Mouse (Mus musculus) right cerebral cortex, postnatal 14 days (tissue): ENCODE results near the gene Srsf7.
"Not testable (repeated sequence)": the region's sequence is repeated elsewhere in the genome, so short reads cannot be mapped to it uniquely, and the experiment has no call there.

Source experiments
- DNase-seq: peaks from one replicate; pipeline ENCODE4 v3.0.0; 2022

The Srsf7 gene

DNA sequence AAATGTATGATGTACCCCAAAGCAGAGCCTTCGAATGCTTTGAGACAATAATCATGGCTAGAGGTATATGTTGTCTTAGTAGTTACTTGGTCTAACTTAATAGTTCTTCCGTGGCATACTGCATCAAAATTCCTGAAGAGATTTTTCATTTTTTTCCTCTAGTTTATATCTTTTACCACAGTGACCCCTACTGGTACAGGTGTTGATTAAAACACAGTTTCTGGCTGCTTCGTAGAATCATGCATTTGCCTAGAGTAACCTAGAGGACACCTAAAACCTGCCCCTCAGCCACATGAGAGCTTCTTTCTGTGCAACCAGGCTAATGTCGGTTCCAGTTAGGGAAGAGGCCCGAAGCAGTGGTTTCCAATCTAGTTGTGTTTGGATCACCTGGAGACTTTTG, 14.0 kb downstream of the Srsf7 start:
- DNase-seq: no peak

DNA sequence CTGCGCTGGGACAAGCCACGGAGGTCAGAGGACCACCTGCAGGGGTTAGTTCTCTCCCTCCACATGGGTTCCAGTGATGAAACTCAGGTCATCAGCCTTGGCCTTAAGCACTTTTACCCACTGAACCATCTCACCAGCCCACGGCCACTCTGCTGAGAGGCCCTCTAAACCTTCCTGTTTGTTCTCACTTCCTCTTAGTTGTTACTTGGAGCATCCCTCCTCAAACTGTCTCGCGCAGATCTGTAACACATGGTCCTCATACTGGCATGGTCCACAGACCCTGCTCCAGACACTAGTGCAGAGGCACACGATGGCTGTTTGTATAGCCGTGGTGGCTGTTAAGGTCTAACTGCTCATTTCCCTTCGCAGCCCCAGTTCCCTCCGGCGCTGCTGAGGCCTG, 23.5 kb downstream of the Srsf7 start:
- DNase-seq: no peak

DNA sequence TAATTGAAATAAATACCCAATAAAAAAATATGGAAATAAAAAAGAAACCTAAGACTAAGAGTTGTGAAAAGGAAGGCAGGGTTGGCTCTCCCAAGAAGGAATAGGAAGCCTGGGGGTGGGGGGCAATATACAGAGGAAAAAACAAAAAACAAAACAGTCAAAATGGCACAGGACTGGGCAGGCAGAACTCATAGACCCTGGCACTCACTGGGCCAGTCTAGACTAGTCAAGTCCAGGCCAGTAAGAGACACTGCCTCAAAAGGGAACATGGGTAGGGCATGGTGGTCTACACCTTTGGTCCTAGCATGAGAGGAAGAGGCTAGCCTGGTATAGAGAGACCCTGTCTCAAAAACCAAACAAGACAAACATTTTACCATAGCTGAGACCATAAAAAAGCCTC, 26.6 kb downstream of the Srsf7 start:
- no peak for DNase-seq

DNA sequence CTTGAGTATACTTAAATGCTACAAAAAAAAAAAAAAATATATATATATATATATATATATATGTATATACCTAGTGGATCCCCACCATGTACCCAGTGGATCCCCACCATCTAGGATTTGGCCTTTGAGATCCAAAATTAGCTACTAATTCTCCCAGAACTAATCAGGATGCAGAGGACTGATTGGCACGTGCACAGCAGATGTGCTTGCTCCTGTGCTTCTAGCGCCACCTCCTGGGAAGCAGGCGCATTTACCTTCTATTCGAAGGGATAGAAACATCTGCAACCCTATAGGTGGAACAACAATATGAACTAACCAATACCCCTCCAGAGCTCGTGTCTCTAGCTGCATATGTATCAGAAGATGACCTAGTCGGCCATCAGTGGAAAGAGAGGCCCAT, 27.1 kb downstream of the Srsf7 start:
- DNase-seq: peak; percentile 70

DNA sequence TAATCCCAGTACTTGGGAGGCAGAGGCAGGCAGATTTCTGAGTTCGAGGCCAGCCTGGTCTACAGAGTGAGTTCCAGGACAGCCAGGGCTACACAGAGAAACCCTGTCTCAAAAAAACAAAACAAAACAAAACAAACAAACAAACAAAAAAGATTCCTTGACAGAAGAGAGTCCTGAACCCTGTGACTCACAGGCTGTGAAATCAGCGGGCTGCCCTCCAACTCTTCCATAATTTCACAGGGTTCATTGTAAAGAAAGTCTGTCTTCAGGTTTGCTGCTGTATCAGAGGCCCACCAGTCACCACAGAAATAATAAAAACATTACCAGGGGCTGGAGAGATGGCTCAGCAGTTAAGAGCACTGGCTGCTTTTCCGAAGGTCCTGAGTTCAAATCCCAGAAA, 28.3 kb downstream of the Srsf7 start:
- not testable (repeated sequence) for DNase-seq

DNA sequence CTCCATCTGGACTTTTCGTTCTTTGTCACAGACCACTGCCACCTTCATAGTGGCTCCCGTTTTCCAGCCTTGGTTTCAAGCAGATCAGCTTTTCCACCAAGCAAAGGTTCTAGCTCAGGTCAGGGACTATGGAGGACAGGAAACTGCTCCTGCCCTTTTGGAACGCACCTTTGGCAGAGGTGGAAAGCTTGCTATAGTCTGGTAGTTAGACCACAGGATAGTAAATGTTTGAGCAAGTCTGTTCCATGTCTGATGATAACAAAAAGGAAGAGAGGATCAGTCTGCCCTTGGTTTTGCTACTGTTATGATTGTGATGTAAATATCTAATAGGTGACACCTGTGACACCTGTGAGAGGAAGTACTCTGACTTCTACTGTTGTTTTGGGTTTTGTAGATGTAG, 31.1 kb downstream of the Srsf7 start:
- DNase-seq: no peak

DNA sequence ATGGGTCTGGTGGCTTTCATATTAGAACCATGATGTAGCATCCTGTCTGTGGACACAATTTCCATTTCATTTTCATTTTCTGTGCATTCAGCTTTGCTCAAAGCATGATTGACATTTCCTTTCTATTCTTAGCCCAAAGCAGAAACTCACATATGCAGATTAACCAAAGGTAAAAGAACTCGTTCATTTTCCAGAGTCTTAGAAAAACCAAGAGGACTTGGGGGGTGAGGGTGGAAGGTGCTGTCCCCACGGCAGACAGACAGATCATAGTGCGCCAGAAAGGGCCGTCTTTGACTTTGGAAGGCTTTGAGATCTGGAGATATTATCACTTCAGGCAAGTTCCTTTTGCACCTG, 31.7 kb downstream of the Srsf7 start:
- no peak for DNase-seq

DNA sequence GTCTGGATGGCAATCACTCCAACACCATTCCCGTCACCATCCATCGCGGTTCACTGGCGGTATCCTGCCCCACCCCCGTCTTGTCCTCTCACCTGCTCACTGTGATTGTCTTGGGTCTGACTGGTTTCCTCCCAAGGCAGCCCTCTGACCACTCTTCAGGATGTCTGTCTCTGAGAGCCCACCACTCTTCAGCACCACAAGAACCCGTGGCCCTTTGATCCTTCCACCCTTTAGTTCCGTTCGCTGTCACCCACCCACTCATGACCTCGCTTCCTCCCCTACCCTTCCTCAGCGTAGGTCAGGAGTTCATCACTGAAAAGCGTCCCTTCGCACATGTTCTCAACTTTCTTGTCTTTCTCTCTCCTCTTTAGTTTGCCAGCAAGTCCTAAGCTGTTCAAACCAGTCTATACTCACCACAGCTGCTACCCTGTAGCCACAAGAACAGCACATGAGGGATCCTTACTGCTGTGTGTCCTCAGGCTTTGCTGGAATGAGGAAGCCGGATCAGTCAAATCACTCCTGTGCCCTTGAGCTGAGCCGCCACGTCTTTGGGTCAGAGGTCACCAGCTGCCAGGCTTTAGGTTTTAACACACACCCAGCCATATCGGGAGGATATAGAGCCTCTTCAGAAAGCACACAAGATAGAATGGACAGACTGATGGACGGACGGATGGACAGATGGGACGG, 32.3 kb downstream of the Srsf7 start:
- DNase-seq: no peak

DNA sequence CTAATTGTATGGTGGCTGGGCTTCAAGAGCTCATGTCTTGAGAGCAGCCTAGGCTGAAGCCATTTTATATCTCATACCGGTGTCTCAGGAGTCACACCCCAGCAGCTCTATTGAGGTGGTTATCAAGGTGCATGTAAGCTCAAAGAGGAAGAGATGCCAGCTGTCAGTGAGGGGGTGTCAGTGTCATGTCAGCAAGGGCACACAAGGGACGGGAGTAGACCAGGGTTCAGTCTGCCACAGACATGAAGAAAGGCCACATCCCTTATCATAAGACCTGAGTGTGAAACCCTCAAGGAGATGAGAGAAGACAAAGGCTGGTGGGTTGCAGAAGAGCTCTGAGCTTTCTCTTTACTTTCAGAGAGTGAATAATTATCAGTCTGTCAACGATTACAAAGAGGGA, 33.0 kb downstream of the Srsf7 start:
- no peak for DNase-seq

DNA sequence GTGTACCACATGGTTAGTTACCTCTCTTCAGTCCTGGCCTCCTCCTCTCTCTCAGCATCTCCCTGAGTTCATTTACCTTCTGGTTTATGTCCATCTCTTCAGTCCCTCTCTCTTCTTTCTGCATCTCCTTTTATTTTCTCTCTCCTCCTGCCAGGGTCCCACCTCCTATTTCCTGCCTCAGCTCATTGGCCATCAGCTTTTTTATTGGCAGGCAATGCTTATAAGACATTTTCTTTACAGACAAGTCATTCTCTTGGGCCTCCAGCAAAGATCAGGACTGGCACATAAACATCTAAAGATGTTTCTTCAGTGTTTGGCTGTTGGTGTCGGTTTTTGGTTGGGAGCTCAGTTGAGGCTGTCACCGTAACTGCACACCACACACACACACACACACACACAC, 33.4 kb downstream of the Srsf7 start:
- DNase-seq: no peak

DNA sequence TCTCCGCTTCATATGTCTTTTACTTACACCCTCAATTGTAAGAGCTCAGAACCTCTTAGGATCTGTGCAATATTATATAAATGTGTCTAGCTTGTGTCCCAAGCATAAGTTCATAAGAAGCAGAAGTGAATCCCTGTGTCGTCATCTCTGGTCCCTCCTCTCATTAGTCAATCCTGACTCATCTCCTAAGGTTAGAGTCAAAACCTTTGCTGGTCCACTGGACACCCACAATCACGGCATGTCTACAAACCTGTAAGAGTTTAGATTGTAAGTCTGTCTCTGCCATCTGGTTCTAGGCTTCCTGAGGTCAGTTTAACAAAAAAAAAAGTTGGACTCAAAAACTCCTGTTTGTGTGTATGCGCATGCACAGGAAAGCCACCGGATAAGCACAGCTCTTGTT, 34.3 kb downstream of the Srsf7 start:
- no peak for DNase-seq

DNA sequence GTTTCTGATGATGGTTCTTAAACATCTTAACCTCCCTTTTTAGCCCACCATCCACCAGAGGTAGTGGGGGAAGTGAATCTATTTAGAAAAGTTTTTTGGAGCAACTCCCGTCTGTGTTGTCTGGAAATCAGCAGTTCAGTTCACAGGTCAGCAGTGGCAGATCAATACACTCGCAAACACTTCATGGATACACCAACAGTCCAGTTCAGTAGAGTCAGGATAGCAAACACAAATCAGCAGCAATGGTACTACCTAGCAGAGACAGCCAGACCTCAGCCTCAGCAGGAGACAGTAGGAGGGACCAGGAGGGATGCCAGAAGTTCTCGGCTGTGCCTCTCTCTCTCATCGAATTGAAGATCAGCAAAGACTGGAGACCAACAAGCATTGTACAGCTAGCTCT, 35.2 kb downstream of the Srsf7 start:
- DNase-seq: no peak

DNA sequence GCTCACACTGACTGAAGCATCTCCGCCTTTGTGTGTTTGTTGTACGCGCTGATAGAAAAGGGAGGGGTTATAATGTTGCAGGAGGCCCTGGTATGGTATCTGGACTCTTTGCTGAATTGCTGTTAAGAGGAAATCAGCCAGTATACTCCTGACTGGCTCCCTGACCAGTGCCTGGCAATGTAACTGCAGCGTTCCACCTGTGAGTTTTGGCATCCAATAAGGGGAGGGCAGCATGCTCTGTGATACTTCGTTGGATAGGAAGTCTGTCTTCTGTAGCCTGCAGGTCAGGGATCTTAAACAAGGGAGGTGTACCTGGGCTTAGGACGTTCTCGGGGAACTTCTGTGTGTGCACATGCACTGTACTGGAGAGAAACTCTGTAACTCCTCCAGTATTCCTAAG, 36.2 kb downstream of the Srsf7 start:
- no peak for DNase-seq

DNA sequence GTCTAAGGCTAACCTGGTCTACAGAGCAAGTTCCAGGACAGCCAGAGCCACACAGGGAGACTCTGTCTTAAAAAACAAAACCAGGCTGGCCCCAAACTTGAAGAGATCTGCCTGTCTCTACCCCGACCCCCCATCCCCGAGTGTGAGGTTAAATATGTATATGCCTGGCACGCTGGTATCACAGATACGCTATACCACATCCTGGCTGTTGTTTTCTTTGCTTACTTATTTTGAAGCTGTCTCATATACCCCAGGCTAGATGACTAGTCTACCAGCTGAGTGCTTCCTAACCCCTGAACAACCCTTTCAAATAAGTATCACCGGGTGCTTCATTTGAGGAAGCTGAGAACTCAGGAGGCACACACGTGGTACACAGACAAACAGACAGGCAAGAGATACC, 37.3 kb downstream of the Srsf7 start:
- DNase-seq: no peak

DNA sequence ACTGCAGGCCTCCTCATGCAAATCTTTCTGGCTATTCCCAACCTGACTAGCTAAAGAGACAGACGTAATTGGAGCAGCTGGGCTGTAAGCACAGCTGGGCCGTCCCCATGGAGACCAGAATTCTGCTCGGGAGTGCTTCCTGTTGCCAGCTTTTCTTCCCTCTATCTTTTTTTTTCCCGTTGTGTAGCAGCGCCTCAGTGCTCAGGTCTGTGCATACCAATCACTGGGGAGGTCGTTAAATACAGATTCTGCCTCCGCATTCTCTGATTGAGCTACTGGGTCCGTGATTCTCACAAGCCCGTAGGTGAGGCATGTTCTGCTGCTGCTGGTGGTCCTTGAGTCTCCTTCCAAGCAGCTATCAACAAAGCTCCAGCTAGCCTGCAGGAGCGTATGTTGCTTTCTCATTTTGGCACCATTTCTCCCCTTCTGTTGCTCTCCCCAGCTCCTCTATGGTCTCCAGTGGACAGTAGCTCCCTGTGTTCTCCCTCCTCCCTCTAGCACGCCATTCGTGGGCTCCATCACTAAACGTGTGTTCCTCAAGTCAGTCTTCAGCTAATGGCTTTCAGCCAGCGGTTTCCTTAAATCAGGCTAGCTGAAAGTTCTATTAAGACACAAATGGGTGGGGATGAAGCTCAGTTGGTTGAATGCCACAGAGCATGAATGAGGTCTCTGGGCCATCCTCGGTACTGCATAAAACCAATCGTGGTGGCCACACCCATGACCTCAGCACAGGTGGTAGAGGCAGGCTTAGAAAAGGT, 38.5 kb downstream of the Srsf7 start:
- peak; percentile 64 for DNase-seq

DNA sequence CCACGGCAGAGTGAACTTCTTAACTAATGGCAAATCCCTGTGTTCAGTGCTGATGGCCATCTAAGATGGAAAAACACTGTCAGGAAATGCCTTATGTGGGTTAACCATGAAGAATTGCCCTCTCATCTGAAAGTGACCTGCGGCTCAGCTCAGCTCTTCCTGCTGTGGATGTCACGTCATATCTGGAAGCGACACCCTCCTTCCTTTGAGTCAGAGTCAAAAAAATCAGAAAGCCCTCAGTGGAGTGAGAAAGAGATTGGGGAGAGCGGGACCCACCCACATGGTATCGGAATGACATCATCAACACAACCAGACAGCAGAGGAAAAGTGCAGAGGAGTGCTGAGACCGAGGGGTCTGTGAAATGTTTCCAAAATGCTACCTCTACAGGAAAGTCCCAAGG, 39.3 kb downstream of the Srsf7 start:
- no peak for DNase-seq

DNA sequence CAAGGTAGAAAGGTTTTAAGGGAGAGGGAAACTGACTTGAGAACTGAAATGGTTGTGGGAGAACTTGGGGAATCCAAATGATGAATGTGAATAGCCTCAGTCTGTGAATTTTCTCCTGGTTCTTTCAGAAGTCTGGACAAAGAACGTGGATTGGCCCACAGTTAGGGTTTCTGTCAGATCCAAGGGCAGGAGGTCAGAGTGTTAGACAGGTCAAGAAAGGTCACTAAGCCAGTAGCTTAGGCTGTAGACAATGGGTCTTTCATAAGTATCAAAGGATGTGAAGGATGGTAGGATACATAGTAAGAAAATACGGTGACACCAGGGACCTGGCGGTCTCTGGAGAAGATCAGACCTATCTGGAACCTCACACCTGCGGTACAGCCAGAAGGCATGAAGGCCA, 39.7 kb downstream of the Srsf7 start:
- no peak for DNase-seq

DNA sequence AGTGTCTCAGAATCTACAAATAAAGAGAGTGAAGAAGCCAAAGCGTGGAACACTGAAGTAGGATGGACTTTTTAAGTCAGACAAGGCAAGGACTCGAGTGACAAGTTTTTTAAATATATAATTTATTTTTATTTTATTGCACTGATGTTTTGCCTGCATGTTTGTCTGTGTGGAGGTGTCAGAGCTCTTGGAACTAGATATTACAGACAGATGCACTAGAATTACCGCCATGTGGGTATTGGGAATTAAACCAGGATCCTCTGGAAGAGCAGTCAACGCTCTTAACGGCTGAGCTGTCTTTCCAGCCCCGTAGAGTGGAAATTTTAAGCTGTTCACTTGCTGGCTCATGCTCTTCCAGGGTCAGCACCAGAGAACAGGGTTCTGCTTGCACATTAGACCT, 40.8 kb downstream of the Srsf7 start:
- DNase-seq: no peak

DNA sequence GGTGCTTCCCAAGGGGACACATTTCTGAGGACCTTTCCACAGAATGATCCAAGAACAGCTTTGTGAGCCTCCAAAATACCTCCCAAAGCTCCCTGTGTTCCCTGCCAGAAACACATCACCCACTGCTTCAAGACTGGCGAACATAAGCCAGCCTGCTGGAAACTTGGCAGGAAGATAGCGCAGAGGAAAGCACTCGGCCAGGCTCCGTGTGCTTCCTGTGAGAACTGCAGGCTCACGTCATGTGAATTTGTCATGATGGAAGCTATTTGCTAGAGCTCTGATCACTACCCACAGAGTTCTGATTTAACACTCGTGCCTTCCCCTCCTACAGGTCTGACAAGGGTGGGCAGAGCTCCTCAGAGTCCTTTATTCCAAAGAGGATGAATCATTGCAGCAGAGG, 41.4 kb downstream of the Srsf7 start:
- DNase-seq: peak; percentile 51

DNA sequence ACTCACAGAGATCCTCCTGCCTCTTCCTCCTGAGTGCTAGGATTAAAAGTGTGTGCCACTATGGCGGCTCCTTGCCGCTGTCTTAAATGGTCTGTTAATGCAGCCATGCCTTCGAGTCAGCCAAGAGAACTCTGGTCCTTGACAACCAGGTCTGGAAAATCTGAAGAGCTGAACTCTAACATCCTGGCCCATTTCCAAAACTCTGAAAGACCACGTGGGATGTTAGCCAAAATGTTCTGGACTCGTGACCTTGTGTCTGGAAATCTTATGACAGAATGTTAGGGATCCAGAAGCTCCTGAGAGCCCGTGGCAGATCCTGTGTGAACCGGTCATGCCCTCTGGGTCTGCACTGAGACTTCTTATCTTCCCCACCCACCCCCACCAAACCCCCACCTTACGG, 43.1 kb downstream of the Srsf7 start:
- no peak for DNase-seq

DNA sequence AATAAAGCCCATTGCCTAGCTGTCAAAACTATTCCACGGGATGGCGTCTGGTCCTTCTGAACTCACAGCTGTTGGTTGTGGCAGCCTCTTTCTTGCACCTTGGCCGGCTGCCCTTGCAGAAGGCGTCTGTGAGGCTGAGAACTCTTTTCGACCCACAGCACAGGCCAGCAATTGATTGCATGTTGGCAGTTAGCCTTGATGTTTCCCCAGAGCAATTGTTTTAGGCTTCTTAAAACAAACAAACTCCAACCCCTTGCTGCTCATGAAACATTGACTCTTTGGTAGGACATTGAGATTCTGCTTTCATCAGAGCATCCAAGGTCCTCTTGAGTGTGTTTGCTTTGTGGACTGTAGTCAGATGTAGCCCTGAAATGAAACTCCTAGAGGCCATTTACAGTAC, 46.7 kb downstream of the Srsf7 start:
- peak; percentile 52 for DNase-seq

DNA sequence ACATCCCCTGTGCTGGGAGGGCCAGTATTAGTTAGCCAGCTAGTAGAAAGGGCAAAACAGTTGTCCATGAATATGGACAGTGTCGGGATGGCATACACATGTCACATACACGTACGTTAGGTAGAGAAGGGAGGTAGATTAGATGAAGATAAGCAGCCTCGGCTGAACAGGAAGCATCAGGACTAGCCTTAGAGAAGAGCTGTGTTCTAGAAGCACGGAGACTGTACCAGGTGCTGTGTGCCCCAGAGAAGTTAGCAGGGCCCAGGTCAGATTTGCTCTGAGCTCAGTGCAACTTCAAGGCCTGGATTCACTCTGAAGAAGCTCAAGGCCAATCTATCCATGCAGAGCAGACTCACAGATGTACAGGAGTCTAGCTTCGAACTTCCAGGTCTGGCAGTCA, 49.6 kb downstream of the Srsf7 start:
- no peak for DNase-seq

DNA sequence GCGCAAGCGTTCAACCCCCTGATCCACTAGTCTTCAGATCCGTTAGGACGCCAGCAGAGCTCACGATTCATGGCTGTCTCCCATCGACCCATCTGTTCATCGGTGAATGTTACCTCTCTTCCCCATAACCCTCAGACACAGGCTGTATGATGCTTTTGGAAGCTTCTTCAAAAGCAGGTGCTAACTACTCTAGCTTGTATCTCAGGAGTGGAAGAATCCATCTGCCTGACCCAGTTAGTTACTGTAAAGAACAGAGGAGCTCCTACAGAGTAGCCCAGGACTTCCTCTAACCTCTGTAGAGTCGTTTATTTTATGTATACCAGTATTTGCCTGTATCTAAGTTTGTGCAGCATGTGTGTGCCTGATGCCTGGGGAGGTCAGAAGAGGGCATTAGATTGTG, 50.2 kb downstream of the Srsf7 start:
- DNase-seq: no peak

DNA sequence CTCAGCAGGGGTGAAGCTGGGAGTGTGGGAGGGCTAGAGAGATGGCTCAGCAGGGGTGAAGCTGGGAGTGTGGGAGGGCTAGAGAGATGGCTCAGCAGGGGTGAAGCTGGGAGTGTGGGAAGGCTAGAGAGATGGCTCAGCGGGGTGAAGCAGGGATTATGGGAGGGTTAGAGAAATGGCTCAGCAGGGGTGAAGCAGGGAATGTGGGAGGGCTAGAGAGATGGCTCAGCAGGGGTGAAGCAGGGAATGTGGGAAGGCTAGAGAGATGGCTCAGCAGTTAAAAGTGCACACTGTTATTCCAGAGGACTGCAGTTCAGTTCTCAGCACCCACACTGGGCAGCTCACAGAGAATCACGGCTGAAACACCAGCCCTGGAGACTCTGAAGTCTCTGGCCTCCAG, 53.5 kb downstream of the Srsf7 start:
- DNase-seq: no peak
